Mouse (Mus musculus) ZHBTc4 (cell line): Measurements from ENCODE around the gene Ttll6.
A peak's percentile ranks its signal among the peaks of the same experiment; 100 is the strongest.

Experiments
- DNase-seq: peaks from one replicate; pipeline ENCODE4 v3.0.0-alpha.2; 2011; ENCODE audit warnings: low read depth, low spot score

The Ttll6 gene

DNA sequence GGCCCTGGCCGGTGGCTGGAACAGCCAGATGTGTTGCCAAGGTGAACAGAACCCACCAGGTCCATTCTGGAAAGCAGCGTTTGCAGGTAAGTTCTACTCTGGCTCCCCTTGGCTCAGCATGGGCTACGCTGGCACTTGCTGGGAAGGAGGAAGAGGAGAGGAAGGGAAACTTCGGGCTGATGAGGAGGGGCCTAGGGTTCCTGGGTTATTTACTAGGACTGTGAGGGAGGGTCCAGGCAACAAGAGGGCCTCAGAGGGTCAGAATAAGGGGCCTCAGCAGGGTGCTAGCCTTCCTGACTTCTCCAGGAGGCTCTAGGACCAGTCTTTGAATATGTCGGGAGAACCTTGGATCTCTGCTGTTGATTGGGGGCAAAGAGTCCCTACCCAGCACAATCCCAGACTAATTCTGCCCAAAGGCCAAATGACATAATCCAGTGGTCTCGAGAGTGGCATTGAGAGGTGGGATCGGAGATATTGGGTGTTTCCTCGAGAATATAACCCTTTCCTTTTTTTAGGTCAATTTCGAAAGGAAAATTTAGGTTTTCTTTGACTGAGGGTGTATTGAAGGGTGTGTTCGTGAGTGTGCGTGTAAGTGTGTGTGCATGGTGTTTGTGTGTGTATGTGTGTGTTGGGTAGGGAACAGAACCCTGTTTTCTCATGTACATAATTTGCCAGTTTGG, 61.5 kb downstream of the Ttll6 start:
- DNase-seq: no peak

DNA sequence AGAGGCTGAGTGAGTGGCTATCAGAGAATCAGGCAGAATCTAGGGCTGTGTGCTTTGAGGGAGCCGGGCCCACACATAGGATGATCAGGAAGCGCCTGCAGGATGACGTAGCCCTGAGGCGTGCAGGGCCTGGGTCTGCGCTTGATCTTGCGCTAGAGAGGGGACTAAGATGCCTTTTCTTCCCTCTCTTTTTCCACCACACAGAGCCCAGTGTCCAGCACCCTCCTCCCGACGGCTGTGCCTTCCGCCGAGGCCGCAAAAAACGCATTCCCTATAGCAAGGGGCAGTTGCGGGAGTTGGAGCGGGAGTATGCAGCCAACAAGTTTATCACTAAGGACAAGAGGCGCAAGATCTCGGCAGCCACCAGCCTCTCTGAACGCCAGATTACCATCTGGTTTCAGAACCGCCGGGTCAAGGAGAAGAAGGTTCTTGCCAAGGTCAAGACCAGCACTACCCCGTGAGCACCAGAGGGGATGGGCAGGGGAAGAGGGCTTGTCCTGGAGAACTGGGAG, 62.2 kb downstream of the Ttll6 start:
- peak; percentile 37 for DNase-seq

DNA sequence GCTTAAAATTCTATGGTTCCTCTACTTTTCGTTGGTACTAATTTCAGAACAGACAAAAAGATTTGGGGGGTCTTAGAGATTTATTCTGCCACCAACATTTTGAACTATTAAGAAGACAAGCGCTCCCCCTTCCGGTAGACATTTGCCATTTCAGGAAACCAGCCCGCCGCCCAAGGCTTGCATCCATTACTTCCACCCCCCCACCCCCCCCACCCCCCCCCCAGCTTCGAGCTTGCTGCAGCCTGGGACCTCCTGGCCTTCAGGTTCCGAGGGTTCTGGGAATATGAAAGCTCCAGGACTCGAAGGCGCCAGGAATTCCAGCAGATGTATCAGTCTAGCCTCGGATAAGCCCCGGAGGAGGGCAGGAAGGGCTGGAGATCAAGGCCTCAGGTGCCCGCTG, 65.1 kb downstream of the Ttll6 start:
- peak; percentile 63 for DNase-seq

DNA sequence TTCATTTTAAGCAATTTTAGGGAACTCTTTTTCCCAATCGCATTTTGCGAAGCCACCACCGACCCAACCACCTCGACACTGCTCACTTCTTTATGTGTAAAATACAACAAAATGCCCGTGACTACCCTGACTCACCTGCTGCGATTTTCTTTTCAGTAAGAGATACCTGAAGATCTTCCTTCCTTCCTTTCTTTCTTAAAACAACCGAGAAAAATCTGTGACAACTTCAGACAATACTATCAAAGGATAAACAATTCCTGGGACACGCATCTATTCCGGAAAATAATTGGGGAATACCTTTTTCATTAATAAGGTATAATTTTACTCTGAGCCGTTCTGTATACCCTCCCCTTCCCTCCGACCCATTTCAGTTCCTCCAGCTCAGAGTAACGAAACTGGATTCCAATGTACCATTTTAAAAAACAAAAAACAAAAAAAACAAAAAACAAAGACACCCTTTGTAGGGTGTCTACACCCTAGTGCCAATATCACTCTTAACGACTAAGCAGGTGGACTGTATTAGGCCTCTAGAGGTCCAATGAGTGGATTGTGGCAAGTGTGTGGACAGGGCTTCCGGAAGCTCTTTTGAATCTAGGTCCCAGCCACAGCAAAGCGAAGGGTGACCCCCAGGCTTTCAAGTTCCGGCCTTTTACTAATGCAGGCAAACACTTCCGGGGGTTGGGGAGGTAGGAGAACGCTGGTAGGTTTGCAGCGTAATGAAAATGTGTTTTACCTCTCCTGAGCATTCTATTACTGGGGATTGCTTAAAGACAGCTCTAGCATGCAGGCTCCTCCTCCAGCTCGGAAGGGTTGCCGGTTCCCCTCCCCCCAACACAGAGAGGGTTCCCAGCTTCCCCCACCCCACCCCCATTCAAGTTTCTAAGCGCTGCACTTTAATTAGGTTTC, 65.8 kb downstream of the Ttll6 start:
- DNase-seq: peak; percentile 56

DNA sequence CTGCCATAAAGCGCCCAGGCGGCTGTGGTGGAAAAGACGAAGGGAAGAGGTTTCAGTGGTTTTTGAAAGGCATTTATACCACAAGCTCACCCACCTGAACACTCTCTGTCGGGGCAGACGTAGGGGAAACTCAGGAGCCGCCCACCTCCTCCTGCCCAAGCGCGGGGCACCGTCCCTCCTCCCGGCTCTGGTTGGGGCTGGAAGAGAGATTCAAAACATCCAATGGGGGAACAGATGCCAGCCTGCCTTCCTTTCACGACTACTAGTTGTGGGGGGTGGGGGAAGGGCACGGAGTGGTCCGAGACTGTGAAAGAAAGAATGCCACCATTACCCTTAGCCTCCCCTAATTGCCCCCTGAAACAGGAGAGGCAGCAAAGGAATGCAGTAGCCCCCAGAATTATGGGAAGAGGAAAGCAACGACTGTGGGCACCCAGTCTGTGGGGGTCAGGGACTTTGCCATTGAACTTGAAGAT, 66.6 kb downstream of the Ttll6 start:
- DNase-seq: peak; percentile 38

DNA sequence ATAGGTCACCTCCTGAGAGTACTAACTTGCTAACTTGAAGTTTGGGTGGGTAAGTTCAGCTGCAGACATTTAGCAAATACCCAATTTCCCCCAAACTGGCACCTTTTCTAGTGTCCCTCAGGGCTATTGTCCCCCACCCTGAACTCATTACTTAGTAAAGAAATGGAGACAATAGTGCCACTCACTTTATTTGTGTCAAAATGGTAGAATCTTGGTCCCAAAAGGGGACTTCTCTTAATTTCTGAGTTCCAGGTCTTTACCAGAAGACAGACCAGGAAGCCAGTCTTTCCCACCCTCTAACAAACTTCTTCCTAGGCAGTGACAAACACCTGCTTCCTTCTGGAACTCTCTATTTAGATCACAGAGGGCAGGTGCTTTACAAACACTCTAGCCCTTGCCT, 68.2 kb downstream of the Ttll6 start:
- DNase-seq: no peak

DNA sequence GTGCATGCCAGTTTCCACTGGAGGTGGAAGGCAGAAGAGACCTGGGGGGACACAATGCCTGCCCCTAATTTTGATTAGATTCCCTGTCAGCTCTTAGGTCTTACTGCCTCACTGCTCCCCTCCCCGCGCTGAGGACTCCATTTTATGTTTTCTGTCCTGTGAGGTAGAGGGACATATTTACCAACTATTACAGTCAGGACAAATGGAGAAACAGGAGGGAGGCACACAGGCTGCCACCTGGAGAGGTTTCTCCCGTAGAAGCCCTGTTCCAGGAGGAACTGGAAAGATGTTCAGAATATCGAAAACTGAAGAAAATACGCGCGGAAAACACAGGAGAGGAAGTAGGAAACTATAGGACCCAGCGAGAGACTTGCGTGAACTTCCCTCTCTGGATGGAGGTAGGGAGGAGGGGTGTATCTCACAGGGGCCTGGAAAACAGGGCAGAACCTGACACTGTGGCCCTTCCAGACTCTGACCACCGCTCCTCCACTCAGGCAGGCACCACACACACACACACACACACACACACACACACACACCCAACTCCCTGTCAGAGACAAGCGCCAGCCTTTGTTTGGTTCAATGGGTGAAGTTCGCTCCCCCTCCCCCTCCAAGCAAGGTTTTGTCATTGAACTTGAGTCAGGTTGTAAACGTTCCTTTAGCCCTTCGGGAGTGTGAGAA, 69.0 kb downstream of the Ttll6 start:
- peak; percentile 94 for DNase-seq

DNA sequence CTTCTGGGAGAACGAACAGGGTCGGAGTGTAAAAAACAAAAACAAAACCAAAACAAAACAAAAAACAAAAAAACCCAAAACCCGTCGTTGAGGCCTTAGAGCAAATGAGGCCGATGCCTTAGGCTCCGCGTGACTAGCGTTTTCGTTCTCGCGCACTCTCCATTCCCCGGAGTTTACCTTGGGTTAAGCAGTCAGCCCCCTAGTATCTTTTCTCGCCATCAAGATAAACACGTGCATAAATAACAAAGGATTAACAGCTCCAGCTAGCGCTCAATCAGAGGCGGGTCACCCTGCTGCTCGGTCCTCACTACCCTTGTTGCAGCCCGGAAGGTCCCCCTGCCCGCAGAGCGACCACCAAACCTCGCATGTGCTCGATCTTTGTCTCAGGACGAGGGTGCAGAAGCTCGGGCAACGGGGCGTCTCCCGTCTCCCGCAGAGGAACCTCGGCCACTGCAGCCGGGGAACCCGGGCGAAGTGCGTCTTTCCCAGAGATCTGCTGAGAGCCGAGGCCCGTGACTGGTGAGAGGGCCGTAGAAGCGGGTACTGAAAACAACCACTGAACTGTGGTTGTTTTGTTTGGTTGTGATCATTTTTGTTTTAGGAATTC, 69.7 kb downstream of the Ttll6 start:
- DNase-seq: peak; percentile 80

DNA sequence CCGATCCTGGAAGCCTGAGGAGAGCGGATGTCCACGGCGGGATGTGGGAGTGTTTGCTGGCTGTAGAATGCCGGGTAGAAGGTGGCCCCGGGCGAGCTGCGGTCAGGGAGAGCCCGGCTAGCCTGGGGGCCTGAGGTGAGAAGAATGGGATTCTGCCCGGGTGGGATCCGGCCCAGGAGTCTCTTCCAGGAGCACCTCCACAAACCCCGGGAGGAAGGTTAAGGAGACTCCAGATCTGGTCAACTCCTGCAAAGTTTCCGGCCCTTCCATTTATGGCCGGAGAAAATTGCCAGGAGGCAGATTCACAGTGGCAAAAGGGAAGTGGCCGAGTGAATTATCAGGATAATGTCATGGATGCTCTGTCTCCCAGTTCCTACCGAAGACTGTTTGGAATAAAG, 70.2 kb downstream of the Ttll6 start:
- DNase-seq: peak; percentile 46

DNA sequence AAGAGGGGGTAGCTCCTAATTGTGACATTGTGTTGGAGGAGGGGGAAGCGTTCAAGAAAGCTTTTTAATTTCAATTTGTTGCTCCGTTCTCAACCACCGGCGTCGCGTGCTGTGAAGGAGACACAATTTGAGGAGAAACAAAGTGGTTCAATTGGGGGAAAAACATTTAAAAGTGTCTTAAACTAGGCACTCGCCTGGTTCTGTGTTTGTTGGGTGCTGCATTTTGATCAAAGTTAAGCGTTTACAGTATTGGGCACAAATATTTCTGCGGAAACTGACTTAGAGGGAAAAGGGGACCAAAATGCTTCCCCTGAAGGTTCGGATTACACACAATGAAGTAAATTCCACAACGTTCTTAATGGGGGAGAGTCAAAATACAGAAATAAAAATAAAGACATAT, 70.8 kb downstream of the Ttll6 start:
- DNase-seq: no peak

DNA sequence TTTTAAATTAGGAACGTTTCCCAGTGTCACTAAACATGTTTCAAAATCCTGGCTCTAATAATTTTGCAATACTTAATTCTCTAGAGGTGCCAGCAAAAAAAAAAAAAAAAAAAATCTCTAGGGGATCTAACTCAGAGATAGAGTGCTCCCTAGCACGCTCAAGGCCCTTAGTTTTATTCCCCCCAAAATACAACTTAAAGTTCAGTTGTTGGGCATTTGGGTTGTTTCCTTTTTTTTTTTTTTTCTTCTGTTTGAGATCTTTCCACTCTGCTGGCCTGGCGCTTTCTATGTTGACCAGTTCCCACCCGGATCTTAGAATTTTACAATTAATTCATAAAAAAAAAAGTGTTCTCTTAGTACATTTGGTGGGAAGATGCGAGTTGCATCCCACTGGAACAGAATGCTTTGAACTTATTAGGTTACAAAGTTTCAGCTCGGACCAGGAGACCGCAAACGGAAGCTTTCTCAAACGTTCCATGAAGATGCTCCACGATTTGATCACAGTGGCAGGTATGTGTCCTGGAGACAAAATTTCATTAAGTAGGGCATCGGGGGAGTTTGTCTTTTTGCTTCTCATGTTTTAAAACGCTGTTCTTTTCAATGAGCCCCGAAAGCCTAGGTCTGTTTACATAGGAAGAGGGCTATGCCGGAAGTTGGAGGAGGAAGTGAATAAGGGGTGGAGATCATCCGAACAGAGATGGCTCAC, 72.0 kb downstream of the Ttll6 start:
- no peak for DNase-seq
